Mouse (Mus musculus) myocyte (in vitro differentiated cells): ENCODE measurements at regions not wholly inside any gene's neighbourhood (a gene's known extent, or its start where the extent isn't known, plus 50 kb on each side); places are given as distances from the start of the nearest gene placed in this dataset.

ENCODE experiments used
- CEBPB ChIP-seq: IDR thresholded peaks from 2 replicates; pipeline ENCODE4 v1.6.1; 2011; ENCODE audit warnings: mild to moderate bottlenecking, moderate library complexity; ENCODE audit not compliant: poor library complexity, insufficient read depth, severe bottlenecking
- E2F4 ChIP-seq: IDR thresholded peaks from one replicate; pipeline ENCODE4 v1.6.1; 2011; ENCODE audit warnings: mild to moderate bottlenecking, control low read depth, moderate library complexity; ENCODE audit not compliant: insufficient read depth
- MAX ChIP-seq: IDR thresholded peaks from one replicate; pipeline ENCODE4 v1.6.1; 2011; ENCODE audit warnings: low read depth, mild to moderate bottlenecking, control low read depth
- MYOD1 ChIP-seq, 3 experiments: IDR thresholded peaks; one replicate each; pipeline ENCODE4 v1.6.1; 2011; ENCODE audit warnings: control low read depth in 2 of 3, low read depth in 2 of 3, mild to moderate bottlenecking in 2 of 3, moderate library complexity in 1 of 3; ENCODE audit not compliant: insufficient read length in 2 of 3, control insufficient read depth in 1 of 3
- POLR2A ChIP-seq: IDR thresholded peaks from one replicate; pipeline ENCODE4 v1.6.1; 2011; ENCODE audit warnings: low read depth, mild to moderate bottlenecking, control low read depth, moderate library complexity; ENCODE audit not compliant: insufficient read length
- POLR2AphosphoS2 ChIP-seq: IDR thresholded peaks from one replicate; pipeline ENCODE4 v1.6.1; 2011; ENCODE audit warnings: low read depth, control low read depth; ENCODE audit not compliant: insufficient read length
- REST ChIP-seq: IDR thresholded peaks from one replicate; pipeline ENCODE4 v1.6.1; 2011; ENCODE audit warnings: mild to moderate bottlenecking, control low read depth, moderate library complexity; ENCODE audit not compliant: insufficient read depth, insufficient read length
- SRF ChIP-seq: IDR thresholded peaks from one replicate; pipeline ENCODE4 v1.6.1; 2011; ENCODE audit warnings: low read depth; ENCODE audit not compliant: control insufficient read depth, insufficient read length
- TCF12 ChIP-seq: IDR thresholded peaks from one replicate; pipeline ENCODE4 v1.6.1; 2011; ENCODE audit warnings: mild to moderate bottlenecking, control low read depth; ENCODE audit not compliant: poor library complexity, insufficient read depth, severe bottlenecking
- USF1 ChIP-seq: IDR thresholded peaks from one replicate; pipeline ENCODE4 v1.6.1; 2011; ENCODE audit warnings: low read depth, mild to moderate bottlenecking, control low read depth, moderate library complexity

DNA sequence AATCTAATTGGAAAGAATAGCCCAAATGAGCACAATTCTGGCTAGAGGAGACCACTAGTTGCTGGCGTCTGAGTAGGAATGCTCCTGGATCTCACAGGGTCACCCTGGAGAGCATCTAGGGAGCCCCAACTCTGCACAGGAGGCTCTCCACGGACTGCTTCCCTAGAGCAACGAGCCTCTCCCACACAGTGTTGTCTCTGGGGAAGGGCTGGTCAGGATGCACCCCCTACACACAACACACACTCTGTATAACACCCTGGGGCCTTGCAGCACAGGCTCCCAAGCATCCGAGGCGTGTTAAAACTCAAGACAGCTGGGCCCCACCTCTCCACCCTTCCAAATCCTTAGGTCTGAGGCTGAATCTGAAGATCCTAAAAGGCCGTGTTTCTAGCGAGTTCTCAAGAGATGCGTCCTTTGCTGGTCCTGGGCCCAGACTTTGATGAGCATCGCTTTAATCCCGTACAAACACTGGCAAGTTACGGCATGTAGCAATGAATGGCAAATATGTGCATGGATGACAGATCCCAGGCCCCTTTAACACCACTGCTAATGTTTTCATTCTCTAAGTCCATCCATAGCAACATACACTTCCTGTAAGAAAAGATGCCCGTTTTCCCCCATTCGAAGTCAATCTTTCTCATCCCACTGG is 56.4 kb upstream of the Ubl3 start:
- TF ChIP-seq E2F4 (no peak), TCF12 (no peak), POLR2AphosphoS2 (no peak), POLR2A (no peak), USF1 (no peak), MAX (no peak), CEBPB (no peak), MYOD1 (IDR thresholded peaks at IDR 0.05; ENCODE audit: control insufficient read depth in 1 of 3, insufficient read length in 2 of 3, low read depth in 2 of 3) (no peak), SRF (no peak), REST (no peak)
